ENCODE assay signal across 8 mouse cellular contexts in the genomic region with DNA sequence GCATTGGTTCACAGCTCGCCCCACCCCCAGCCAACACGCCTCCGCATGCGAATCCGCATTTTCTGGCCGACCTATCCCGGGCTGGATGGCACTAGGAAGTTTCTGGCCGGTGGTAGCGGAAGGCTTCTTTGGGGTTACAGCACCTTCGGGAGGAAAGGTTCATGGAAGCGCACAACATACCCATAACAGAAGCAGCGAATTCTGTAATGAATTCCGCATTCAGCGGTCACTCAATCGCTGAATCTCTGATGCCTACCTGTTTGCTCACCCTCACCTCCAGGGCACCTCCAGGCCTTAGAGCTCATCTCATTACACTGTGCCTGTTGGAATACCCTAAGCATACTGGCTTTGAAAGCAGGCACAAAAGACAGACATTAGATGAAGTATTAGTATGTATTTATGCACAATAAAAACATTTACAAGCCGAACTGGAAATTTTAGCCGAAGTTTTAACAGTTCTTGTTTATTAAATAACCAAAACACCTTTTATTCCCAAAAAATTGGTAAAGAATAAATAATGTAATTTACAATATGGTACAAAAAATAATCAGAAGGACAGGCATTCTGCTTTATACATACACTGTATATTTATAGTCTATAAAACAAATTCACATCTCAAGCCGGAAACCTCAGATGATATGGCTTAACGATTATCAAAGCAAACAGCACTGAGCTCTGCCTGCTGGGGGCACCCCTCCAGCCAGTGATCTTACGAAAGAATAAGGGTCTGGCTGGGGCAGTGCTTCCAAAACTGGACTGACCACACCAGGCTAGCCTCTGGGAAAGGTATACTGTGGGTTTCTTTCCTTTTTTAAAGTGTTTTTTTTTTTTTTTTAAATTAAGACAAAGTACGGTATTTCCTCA. TPM values are rescaled to one million over a fixed set of nuclear protein-coding genes. Genes with fewer than 3 reads are reported as not detected.
A peak's percentile ranks its signal among the peaks of the same experiment; 100 is the strongest.
DNase-seq lines count a peak whose midpoint lies in the region; ATAC-seq and TF ChIP-seq lines count a peak whose summit lies in the region.

No protein-coding gene starts in this region.

- H3K27me3 ChIP-seq in E14TG2a.4 (ENCODE audit: insufficient read depth, low read length), result no peaks in the 10 kb centered on the region
- no peaks in the 10 kb centered on the region for H3K27me3 ChIP-seq in forebrain, embryonic 15.5 days
- no peaks in the 10 kb centered on the region for H3K27me3 ChIP-seq in liver, embryonic 12.5 days (replicated peaks)
- no peaks in the 10 kb centered on the region for H3K27me3 ChIP-seq in stomach, postnatal 0 days (ENCODE audit: control insufficient read depth, insufficient read depth, low read length)

- no peak for TF ChIP-seq CTCF in gastrocnemius, adult 2 months (IDR thresholded peaks at IDR 0.05)
- TF ChIP-seq CTCF in E14TG2a.4 (conservative IDR thresholded peaks at IDR 0.05; ENCODE audit: low read length), result no peak
- TF ChIP-seq CTCF in stomach, postnatal 0 days (IDR thresholded peaks at IDR 0.05; ENCODE audit: low read depth), result 0 out of 2 replicates have a peak, but pooled peaks have one; percentile 13

- peak; percentile 36; the same call in 1 of the 2 replicates for ATAC-seq in forebrain, embryonic 15.5 days (replicated peaks)
- peak; percentile 28 for ATAC-seq in liver, embryonic 12.5 days
- peak; percentile 38 for ATAC-seq in stomach, postnatal 0 days (ENCODE audit: low FRiP score, low TSS enrichment)

- peaks cover 30% of the 10 kb centered on the region for H3K4me1 ChIP-seq in E14TG2a.4 (replicated peaks; ENCODE audit: low read depth, low read length)
- H3K4me1 ChIP-seq in forebrain, embryonic 15.5 days, result peaks cover 18% of the 10 kb centered on the region
- peaks cover 38% of the 10 kb centered on the region for H3K4me1 ChIP-seq in liver, embryonic 12.5 days
- no peaks in the 10 kb centered on the region for H3K4me1 ChIP-seq in stomach, postnatal 0 days (replicated peaks; ENCODE audit: control insufficient read depth, insufficient read depth)

- peaks cover 68% of the 10 kb centered on the region for H3K36me3 ChIP-seq in E14TG2a.4 (ENCODE audit: insufficient read depth, low read length)
- H3K36me3 ChIP-seq in forebrain, embryonic 15.5 days, result peaks cover 41% of the 10 kb centered on the region
- peaks cover 56% of the 10 kb centered on the region for H3K36me3 ChIP-seq in liver, embryonic 12.5 days
- peaks cover 24% of the 10 kb centered on the region for H3K36me3 ChIP-seq in stomach, postnatal 0 days (ENCODE audit: control insufficient read depth, insufficient read depth, low read length)

- peak overlapping the region; percentile 55 for H3K4me2 ChIP-seq in forebrain, embryonic 15.5 days (replicated peaks)
- peak overlapping the region; percentile 92 for H3K4me2 ChIP-seq in liver, embryonic 12.5 days
- H3K4me2 ChIP-seq in stomach, postnatal 0 days (replicated peaks; ENCODE audit: low read depth), result peak overlapping the region; percentile 80

- TF ChIP-seq EP300 in stomach, postnatal 0 days (optimal IDR thresholded peaks at IDR 0.05), result no peak

- H3K9ac ChIP-seq in forebrain, embryonic 15.5 days (replicated peaks), result peak overlapping the region; percentile 25; the same call in 1 of the 2 replicates
- peak overlapping the region; percentile 49 for H3K9ac ChIP-seq in liver, embryonic 12.5 days
- peak overlapping the region; percentile 41; the same call in 1 of the 2 replicates for H3K9ac ChIP-seq in stomach, postnatal 0 days (ENCODE audit: low read length)

- DNase-seq in gastrocnemius, adult 2 months, result no peak
- DNase-seq in gastrocnemius, postnatal 25 days, result no peak
- DNase-seq in stomach, postnatal 0 days (ENCODE audit: low spot score), result no peak
- no peak for DNase-seq in cerebellum, postnatal 14 days
- DNase-seq in adrenal gland, adult 8-10 months, result no peak

- intact Hi-C loops in gastrocnemius, adult 2 months (cut with DNase I), result no loop called here

- H3K27ac ChIP-seq in gastrocnemius, adult 2 months, result peak overlapping the region; percentile 78
- peak overlapping the region; percentile 51; the same call in 1 of the 2 replicates for H3K27ac ChIP-seq in forebrain, embryonic 15.5 days (replicated peaks)
- 0 out of 2 replicates have a peak overlapping the region, but pooled peaks have one; percentile 15 for H3K27ac ChIP-seq in liver, embryonic 12.5 days
- no peak overlapping the region for H3K27ac ChIP-seq in stomach, postnatal 0 days (replicated peaks)

- no peaks in the 10 kb centered on the region for H3K9me3 ChIP-seq in E14TG2a.4 (ENCODE audit: low read length)
- no peaks in the 10 kb centered on the region for H3K9me3 ChIP-seq in forebrain, embryonic 15.5 days
- H3K9me3 ChIP-seq in liver, embryonic 12.5 days (replicated peaks), result no peaks in the 10 kb centered on the region
- no peaks in the 10 kb centered on the region for H3K9me3 ChIP-seq in stomach, postnatal 0 days (ENCODE audit: control insufficient read depth, low read length)

- WGBS in forebrain, embryonic 15.5 days, result 15% methylated on average over 21 of the region's 21 CpGs
- WGBS in liver, embryonic 12.5 days (ENCODE audit: insufficient replicate concordance), result 12% methylated on average over 21 of the region's 21 CpGs
- 9% methylated on average over 21 of the region's 21 CpGs for WGBS in stomach, postnatal 0 days

- peak overlapping the region; percentile 94 for H3K4me3 ChIP-seq in gastrocnemius, adult 2 months
- peak overlapping the region; percentile 73 for H3K4me3 ChIP-seq in E14TG2a.4 (replicated peaks; ENCODE audit: low read length)
- H3K4me3 ChIP-seq in forebrain, embryonic 15.5 days, result peak overlapping the region; percentile 94
- peak overlapping the region; percentile 85 for H3K4me3 ChIP-seq in liver, embryonic 12.5 days
- H3K4me3 ChIP-seq in stomach, postnatal 0 days (ENCODE audit: low read depth, low read length), result peak overlapping the region; percentile 92

RNA-seq across cellular contexts. Expression of a gene that starts 0.6 kb away (rescaled TPM):
- total RNA-seq in gastrocnemius, adult 2 months (2021), result 1 to 10 TPM; 5.3 to 6.8 TPM
- total RNA-seq in gastrocnemius, postnatal 25 days (2021), result 1 to 10 TPM; 5.5 to 8.6 TPM
- polyA plus RNA-seq in forebrain, embryonic 15.5 days (2015; fragmentation: Nextera tagmentation; extraction: Ambion mirVana), result 101 and 114 TPM in 2 replicates
- polyA plus RNA-seq in liver, embryonic 12.5 days (2016; fragmentation: Nextera tagmentation; extraction: Ambion mirVana), result 112 and 114 TPM in 2 replicates
- 51.8 and 53.9 TPM in 2 replicates for polyA plus RNA-seq in stomach, postnatal 0 days (2015; fragmentation: Nextera tagmentation; extraction: Ambion mirVana)
- 10 to 100 TPM; 28.0 to 38.5 (median 30.7) TPM for total RNA-seq in adrenal gland, adult 8-10 months (2022)

RNA-seq across cellular contexts. Expression of a gene that starts 24.3 kb away (rescaled TPM):
- 10 to 100 TPM; 19.3 to 21.8 TPM for total RNA-seq in gastrocnemius, adult 2 months (2021)
- 10 to 100 TPM; 19.5 TPM for total RNA-seq in gastrocnemius, postnatal 25 days (2021)
- 89.4 and 90.6 TPM in 2 replicates for polyA plus RNA-seq in forebrain, embryonic 15.5 days (2015; fragmentation: Nextera tagmentation; extraction: Ambion mirVana)
- 15.6 and 15.8 TPM in 2 replicates for polyA plus RNA-seq in liver, embryonic 12.5 days (2016; fragmentation: Nextera tagmentation; extraction: Ambion mirVana)
- polyA plus RNA-seq in stomach, postnatal 0 days (2015; fragmentation: Nextera tagmentation; extraction: Ambion mirVana), result 6.2 and 6.5 TPM in 2 replicates
- total RNA-seq in adrenal gland, adult 8-10 months (2022), result 100 to 1,000 TPM in 3 of 4 experiments, 10 to 100 TPM in 1; 96.1 to 271 (median 177) TPM

RNA-seq across cellular contexts. Expression of a gene that starts 54.5 kb away (rescaled TPM):
- total RNA-seq in gastrocnemius, adult 2 months (2021), result 1 to 10 TPM; 6.3 to 7.1 TPM
- total RNA-seq in gastrocnemius, postnatal 25 days (2021), result 1 to 10 TPM; 6.8 to 6.9 TPM
- polyA plus RNA-seq in forebrain, embryonic 15.5 days (2015; fragmentation: Nextera tagmentation; extraction: Ambion mirVana), result 7.6 and 8.5 TPM in 2 replicates
- 8.1 and 8.2 TPM in 2 replicates for polyA plus RNA-seq in liver, embryonic 12.5 days (2016; fragmentation: Nextera tagmentation; extraction: Ambion mirVana)
- polyA plus RNA-seq in stomach, postnatal 0 days (2015; fragmentation: Nextera tagmentation; extraction: Ambion mirVana), result 2.2 and 2.8 TPM in 2 replicates
- 10 to 100 TPM; 22.0 to 33.2 (median 25.4) TPM for total RNA-seq in adrenal gland, adult 8-10 months (2022)

RNA-seq across cellular contexts. Expression of a gene that starts 54.8 kb away (rescaled TPM):
- total RNA-seq in gastrocnemius, adult 2 months (2021), result 1 to 10 TPM; 2.8 to 2.9 TPM
- 1 to 10 TPM; 2.7 to 4.6 TPM for total RNA-seq in gastrocnemius, postnatal 25 days (2021)
- polyA plus RNA-seq in forebrain, embryonic 15.5 days (2015; fragmentation: Nextera tagmentation; extraction: Ambion mirVana), result 24.0 and 25.4 TPM in 2 replicates
- polyA plus RNA-seq in liver, embryonic 12.5 days (2016; fragmentation: Nextera tagmentation; extraction: Ambion mirVana), result 78.9 and 79.3 TPM in 2 replicates
- polyA plus RNA-seq in stomach, postnatal 0 days (2015; fragmentation: Nextera tagmentation; extraction: Ambion mirVana), result 4.1 and 4.2 TPM in 2 replicates
- 10 to 100 TPM; 31.7 to 45.0 (median 38.1) TPM for total RNA-seq in adrenal gland, adult 8-10 months (2022)

Comparison
In these comparisons a context has a peak if more than half of its experiments do, and no peak if none do; other contexts are left out.
1. RNA of a gene that starts 24.3 kb away (total RNA-seq): 96.1 to 271 TPM in adrenal gland, adult 8-10 months; 19.3 to 21.8 TPM in gastrocnemius, adult 2 months and 19.5 TPM in gastrocnemius, postnatal 25 days; every median in the first group is over 4 times any median in the second.
2. Peak in every context shown above with its lines, with median percentiles within 50 percentile points of each other: H3K4me3 ChIP-seq, ATAC-seq, H3K4me2 ChIP-seq and H3K9ac ChIP-seq.